Mouse (Mus musculus) kidney, postnatal 10 days (tissue): ENCODE data around the gene Gm45062.
"Not testable (repeated sequence)": the region's sequence is repeated elsewhere in the genome, so short reads cannot be mapped to it uniquely, and the experiment has no call there.

Experiments used
- DNase-seq: peaks from one replicate; pipeline ENCODE4 v3.0.0; 2021; ENCODE audit warnings: mixed read lengths

Gm45062 gene

DNA sequence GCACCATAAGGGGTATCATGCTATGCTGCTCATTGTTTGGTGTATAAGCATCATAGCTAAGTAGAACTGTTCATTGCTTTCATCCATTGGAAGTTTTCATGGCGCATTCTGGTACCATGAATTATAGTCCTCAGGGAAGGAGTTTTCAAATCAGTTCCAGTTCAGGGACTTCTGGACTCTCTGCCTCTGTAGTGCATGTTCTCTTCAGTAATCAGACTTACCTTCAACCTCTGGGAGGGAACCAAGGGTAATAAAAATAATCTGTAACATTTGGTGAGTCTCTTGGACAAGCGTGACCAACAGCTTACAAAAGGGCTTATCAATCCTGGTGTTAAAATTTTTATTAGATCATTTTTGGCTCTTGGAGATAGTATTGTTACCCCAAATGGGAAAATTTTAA lies 60.3 kb downstream of the Gm45062 start:
- no peak for DNase-seq

DNA sequence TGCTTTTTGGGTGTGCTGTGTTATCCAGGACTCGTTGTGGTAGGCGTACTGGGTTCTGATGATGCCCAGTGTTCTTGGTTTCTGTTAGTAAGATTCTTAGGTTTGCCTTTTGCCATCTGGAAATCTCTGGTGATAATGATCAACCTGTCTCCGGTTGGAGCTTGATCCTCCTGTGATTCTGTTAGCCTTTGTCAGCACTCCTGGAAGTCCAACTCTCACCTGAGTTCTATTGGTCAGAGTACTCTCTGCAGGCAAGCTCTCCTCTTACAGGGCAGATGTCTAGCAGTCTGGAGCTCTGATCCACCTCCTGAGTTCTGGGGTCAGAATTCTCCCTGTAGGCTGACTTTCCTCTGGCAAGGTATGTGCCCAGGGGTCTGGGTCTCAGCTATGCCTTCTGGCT lies 72.2 kb downstream of the Gm45062 start:
- not testable (repeated sequence) for DNase-seq

DNA sequence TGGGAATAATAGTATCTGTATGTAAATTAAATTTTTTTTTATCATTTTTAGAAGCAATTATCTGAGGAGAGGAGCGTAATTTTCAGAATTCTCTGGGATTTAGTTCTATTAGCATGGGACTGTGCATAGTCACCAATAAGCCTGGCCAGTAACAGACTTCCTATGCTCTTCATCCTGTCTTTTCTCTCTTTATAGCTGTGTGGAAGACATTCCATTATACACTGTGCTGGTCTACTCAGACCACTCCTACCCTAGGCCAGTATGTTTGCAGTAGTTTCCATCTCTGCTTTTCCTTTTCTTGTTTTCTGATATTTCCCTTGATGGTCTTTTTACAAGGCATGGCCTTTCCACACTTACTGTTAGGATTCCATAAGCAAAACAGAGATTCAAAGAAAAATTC lies 74.1 kb downstream of the Gm45062 start:
- DNase-seq, result no peak

DNA sequence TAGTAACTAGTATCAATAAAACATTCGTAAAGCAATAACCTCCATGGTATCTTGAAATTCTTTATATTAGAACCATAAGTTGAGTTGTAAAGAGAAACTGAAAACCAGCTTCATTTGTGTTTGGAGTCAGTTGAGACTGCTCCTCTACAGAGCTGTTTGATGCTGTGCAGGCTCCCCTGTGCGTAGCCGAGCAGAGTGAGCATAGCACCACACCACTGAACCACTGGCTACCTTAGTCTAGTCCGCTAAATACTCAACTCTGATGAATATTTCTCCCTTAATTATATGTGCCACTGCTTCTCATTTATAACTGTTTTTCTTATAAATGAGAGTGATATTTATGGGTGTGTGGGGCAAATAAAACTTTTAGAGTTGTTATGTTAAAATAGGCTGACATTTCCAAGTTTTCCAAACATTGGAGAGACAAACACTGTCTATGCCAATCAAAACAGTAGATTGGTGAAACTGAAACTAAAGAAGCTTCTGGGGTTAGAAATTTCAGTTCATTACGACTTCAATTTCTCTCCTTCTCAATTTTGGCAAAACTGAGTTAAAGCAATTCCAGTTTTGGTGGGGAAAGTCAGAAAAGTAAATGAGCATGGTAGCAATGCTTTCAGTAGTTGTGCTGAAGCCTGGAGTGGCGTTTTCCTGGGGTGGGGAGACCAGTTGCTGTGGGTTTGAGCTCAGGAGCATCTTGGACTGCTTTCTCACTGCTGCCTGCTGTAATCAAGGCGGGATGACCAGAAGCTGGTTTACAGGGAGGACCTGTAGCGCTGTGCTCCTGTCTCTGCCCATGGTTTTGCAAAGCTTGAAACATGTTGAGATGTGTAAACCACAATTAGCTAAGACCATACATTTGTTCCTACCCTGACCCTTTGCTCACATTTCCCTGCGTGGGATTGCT lies 77.5 kb downstream of the Gm45062 start:
- DNase-seq, result no peak

DNA sequence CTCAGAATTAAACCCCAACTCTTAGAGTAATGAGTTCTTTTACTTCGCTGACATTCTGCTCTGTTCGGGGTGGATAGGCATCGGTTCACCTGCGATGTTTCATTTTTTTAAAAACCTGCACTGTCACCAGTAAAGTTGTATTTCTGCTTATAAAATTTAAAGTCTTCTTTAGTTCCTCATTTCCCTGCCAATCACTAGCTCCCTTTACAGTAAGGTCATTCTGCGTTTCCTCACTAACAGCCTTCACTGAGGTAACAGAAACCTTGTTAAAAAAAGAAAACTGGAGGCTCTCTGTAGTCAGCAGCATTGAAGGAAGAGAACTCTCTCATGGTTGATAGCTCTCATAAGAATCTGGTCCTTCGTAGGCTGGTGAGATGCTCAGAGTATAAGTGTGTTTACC lies 80.2 kb downstream of the Gm45062 start:
- DNase-seq, result no peak

DNA sequence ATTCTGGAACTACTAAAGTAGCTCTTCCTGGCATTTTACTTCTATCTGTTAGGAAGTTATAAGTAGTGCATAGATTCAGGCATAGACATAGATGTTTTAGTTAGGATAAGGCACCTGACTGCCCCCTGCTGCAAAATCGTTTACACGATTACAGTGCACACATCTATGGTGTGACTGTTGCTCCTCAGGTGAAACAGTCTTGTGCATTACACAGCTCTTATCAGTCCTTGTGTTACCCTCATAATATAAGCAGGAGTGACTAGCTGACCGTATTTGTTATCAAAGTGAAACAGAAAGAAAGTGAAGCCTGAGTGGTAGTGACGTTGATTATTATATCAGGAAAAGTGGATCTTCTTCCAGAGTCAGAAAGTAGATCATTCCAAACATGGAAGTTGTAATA lies 84.0 kb downstream of the Gm45062 start:
- no peak for DNase-seq

DNA sequence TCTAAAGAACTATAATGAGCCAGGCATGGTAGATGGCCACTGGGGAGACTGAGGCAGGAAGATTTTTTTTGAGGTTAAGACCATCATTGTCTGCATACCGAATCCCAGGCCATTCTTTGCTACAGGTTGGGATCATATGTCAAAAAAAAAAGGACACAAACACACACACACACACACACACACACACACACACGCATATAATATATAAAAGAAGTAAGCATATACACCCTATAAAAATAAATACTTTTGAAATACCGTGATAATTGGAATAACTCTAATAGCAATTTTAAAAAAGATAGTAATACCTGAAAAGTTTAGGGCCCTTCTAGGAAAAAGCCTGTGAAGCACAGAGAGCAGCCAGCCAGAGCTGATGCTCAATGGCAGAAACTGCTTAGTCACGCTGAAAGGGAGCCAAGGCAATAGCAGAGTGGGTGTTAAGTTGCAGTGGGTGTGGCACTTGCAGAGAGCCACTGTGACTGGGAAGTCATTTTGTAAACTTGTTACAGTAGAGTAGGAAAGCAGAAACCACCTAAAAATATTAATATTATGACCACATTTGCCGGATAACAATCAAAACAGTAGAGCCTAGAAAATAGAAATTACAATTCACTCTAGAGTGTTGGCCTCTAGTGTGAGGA lies 86.1 kb downstream of the Gm45062 start:
- DNase-seq, result peak; percentile 50

DNA sequence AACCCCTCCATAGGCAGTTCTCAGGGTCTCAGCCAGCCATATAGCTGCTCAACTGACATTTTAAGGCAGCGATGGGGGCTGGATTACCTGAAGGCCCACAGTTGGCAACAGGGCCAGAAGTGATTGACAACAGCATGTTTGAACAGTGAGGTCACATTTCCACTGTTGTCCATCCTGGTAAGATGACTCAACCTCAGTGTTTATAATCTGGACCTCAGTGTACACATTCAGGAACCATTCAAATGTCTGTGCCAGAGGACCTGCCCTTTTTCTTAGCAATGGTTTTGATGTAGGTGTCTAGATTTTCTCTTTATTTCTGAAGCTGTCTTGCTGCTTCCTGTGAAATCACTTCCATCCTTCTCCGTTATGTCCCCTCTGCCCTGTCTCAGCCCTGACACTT lies 87.9 kb downstream of the Gm45062 start:
- DNase-seq, result no peak

DNA sequence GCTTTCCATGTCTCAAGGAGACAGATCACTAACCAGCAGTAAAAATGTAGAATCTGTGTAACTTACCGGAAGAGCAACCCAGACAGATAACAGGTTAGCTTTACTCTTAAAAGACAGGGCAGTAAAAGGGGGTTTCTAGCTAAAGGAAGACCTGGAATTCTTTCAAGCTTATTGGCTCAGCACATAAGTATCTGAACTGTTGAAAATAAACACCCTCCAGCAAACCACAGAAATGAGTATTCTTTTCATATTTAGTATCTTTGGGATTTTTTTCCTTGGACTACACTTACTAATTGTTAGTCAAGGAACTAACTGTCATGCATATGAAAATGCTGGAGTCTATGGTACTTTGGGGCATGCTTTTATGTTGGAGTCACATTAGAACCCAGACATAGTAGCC lies 89.1 kb downstream of the Gm45062 start:
- DNase-seq, result no peak

DNA sequence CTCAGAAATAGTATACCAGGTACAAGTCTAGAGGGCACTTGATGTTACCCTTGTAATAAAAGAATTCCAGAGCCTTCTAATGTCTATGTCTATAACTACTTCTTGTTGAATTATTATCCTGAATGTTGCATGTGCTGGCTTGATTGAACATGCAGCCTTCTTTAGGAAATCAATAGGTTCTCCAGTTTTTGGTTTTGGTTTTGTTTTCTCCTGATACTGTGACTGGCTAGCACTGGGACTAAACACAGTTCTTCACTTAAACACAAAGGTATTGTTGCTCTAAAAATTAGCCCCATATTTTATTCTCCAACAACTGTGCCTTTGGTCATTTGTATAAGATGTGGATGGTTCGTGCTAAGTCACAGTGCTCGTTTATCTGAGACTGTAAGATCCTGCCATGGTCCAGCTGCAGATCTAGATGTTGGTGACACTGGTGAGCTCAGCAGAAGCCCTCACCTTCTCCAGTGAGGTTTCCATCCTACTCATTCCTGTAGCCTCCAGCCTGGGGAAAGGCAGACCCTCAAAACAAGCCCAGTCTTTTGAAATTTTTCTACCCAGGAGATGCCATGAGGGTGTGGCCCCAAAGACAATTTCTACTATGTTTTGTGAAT lies 89.9 kb downstream of the Gm45062 start:
- DNase-seq, result no peak

DNA sequence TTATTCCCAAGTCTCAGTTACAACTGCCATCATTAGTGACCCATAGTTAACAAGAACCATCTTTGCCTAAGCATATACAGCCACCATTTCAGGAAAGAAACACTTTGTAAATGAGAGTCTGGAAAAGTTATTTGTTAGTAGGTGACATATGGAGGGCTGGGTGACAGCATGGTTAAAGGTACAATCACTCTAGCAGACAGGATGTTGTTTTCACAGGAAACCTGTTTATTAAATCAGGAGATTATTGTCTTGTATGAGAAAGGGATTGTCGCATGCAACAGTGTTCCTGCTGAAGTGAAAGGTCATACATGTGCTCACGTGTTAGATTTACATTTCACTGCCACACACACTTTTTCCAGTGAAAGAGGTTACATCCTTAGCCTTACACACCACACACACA lies 92.3 kb downstream of the Gm45062 start:
- DNase-seq, result no peak

DNA sequence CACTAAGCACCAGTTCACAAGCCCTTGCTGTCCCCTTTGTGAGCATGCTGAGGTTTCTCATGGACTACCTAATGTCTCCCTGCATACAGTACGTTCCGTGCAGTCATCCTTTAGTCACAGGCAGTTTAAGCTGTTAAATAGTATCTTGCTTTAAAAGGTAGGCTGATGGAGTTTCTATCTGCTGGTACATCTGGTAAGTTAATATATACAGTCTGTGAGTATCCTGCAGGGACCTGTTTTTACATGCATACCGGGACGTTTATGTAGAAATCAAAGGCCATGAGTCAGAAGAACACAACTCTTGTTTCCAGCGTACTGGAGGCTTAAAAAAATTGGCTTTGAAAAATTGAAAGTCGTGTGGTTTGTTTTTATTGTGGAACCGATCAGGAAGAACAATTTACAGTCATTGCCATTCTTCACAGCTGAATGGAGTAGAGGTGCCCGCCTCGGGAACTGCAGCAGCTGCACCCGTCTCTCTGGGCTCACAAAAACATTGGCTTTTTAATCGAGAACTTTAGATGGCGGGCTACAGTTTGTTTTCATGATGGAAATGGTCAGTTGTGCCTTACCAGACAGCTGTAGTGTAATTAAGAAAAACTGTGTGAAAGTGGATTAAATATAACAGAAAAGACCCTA lies 93.4 kb downstream of the Gm45062 start:
- no peak for DNase-seq

DNA sequence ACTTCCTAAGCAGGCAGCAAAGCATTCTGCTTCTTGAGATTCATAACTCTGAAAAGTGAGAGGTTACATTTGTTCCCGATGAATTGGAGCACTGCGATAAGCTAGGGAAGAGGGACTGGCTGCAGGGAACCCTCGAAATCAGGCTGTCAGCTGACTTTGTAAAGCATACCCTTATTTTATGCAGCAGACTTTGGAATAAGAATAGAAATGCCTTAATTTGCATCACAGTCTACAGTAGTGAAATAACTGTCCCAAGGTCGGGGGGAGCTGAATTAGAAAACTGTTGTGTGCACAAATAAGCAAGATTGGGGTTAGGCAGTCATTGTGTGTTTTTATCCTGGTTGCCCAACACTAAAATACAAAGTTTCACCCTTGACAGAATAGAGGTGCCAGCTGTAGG lies 94.2 kb downstream of the Gm45062 start:
- no peak for DNase-seq

DNA sequence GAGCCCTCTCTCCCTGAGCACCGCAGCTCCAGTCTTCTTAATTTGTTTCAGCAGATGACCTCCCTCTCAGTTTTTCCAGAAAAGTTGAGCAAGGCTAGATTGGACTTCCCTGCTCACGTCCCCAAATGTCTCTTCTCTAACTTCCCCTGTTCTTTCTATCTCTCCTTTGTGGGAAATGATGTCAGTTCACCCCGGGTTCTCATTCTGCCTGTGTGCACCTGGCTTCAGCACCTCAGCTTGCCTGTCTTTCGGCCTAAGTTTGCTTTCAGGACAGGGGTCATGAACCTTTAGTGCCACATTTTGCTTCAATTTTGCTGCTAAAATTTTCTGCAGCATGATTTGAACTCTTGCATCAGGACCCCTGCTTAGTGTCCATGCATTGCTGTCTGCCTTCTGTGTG lies 95.6 kb downstream of the Gm45062 start:
- no peak for DNase-seq

DNA sequence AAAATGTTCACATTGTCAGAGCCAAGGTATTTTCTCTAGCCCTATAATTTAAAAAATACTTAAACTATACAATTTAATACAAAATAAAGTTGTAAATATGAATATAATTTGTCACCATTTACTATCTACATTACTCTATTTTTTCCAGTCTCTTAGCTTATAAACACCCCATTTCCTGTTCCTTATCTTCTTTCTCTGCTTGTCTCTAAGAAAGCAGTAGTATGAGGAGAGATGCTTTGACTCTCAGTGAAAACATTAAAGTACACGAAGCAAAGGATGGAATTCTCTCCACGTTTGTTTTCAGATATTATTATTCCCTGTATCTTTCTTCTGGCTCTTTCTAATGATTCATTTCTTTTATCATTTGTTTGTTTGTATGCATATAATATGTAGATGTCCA lies 99.0 kb downstream of the Gm45062 start:
- no peak for DNase-seq

DNA sequence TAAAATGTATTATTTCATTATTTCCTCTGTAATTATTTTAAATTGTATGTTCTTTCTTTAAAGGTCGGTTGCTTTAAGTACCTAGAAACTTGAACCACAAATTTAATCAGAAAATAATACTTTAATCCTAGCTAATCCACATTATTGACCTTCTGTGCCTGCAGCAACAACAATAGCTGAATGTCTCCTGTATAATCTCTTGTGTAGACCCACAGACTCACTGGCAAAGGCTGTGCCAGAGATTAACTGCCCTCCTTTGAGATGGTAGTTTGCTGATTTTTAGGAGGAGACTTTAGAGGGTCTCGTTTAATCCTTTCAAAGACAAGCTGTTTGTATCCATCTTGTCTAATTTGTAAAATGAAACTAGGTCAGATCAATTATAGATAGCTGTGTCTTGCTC lies 99.5 kb downstream of the Gm45062 start:
- DNase-seq, result no peak

DNA sequence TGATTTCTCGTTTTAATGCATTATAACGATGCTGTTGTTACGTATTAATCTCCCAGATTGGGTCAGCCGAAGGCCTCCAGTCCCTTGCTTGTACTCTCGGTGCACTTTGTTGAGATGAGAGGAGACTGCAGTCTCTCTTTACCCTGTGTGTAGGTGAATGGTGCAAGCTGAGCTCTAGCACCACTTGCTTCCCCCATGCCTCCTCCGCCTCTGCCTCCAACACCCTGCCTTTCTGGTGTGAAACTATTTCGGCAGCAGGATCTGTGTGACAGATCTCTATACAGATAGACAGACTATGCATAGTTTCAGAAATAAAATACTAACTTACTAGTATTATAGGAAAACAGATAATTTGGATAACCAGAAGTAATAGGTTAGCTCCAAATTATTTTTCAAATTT lies 101.6 kb downstream of the Gm45062 start:
- DNase-seq, result no peak

DNA sequence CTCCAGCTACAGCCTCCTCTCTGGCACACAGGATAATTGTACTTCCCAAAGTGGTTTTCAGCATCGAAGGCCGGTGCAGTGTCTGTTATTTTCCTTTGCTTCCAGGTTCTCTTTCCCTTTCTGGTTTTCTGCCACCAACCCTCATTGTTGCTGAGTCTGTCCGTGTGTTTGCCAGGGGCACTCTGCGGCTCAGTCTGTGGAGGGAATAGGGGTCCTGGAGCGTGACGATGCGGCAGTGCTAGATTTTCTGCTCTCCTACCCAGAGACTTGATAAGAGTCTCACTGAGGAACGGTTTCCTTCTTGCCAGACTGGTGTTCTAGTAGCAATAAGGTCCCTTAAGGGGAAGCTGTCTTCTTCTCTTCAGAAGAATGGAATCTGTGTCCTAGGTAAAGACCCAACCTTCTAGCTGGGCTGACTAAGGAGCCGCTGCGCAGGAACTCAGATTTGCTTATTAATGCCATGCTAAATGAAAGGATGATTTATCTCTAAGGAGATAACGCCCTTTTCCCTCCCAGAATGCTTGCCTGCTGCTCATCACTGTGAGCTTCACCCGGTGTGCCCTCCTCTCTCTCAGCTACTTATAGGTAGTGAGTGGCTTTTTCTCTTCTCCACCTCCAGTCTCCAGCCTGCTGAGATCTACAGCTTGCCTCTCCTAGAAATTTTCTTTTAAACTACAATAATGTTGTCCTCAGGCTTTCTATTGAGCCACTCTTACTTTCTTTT lies 104.9 kb downstream of the Gm45062 start:
- no peak for DNase-seq

DNA sequence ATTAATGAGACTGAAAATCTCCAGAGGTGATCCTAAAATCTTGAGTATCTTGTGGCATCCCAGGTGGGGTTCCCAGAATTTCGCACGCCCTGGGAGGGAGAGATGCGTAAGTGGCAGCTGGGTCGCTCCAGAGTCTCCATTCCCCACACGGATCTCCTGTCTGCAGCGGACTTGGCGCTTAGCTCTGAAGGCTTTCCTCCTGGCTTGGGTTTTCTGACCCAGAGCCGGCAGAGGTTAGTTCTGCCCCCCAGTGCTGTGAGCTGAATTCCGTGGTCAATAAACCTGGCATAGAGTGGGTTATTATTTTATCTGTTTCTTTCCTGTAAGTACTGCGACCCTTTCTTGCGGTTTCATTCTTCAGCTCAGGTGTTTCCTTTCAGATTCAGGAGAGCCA lies 105.5 kb downstream of the Gm45062 start:
- no peak for DNase-seq

DNA sequence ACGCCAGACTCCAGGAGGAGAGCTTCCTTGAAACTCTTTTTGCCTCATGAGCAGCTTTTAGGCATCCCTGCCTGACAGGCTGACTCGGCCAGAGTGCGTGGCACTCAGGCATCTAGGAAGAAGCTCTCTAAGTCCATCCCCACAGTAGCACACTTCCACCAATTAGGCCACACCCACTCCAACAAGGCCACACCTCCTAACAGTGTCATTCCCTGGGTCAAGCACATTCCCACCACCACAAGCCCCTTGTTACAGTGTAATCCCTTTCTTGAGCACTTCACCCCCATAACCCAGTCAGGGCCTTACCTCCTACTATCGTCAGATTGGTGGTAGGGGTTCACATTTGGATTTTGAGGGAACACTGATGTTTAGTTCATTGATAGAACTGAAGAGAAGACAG lies 108.4 kb downstream of the Gm45062 start:
- no peak for DNase-seq

DNA sequence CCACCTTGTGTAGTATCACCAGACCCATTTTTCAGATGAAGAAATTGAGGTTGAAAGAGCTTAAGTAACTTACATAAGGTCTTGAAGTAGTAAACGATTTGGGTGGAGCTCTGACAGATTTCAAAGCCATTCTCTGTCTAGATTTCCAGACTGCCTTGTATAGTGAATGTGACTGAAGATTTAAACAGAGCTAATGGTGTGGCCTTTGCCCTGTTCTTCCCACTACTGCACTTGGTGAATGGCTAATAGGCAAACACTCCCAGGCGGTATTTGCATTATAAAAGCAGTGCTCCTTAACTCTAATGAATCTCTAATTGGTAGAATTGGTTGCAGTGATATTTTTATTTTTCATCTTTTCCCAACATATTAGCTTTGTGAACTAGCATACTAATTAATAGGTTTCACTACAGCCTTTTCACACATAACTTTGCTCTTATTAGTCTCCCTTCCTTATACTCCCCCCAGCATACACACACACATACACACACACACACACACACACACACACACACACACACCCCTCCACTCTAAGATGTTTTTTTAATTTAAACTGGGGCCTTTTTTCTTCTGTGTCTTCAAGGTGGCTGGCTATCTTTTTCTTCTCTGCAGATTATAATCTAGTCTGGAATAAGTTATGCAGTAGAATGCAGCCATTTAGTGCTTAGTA lies 109.1 kb downstream of the Gm45062 start:
- DNase-seq, result no peak

DNA sequence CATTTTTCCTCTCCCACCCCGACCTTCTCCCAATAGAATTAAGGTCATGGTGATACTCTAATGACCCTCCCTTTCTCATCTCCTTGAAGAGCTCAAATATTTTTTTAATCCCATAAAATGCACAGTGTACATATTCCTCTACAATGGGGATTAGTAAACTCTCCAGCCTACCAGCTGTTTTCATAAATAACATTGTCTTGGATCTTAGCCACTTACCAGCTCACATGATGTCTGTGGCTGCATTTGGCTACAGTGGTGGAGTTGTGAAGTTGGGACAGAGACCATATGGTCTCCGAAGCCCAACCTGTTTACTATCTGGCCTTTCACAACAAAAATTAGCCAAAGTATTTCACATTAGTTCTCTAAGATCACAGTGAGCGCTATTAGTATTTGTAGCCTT lies 111.4 kb downstream of the Gm45062 start:
- peak; percentile 40 for DNase-seq
